Mouse (Mus musculus) intestine, embryonic 16.5 days (tissue): ENCODE measurements around the gene Tas2r134. TPM values are rescaled to one million over a fixed set of nuclear protein-coding genes. Genes with fewer than 3 reads are reported as not detected.

Experiments
- ATAC-seq: fragments of 200-750 bp; cut with Nextera tagmentation; 2 replicates; pipeline ENCODE4 v1.8.0; 2017; ENCODE audit warnings: moderate TSS enrichment, moderate library complexity
- H3K27ac ChIP-seq: fragments of 300-500 bp; sonication (generic); 2 replicates; pipeline ENCODE4 v1.5.1; 2014; ENCODE audit warnings: mild to moderate bottlenecking, low read length
- H3K27me3 ChIP-seq: fragments of 300-500 bp; sonication (generic); replicated peaks from 2 replicates; pipeline ENCODE4 v1.6.1; 2014; ENCODE audit warnings: low read length, control low read depth, mixed read lengths; ENCODE audit not compliant: control insufficient read depth, insufficient read depth
- H3K36me3 ChIP-seq: fragments of 300-500 bp; sonication (generic); 2 replicates; pipeline ENCODE4 v1.6.1; 2014; ENCODE audit warnings: low read length, control low read depth; ENCODE audit not compliant: control insufficient read depth, insufficient read depth
- H3K4me1 ChIP-seq: fragments of 300-500 bp; sonication (generic); 2 replicates; pipeline ENCODE4 v1.6.1; 2014; ENCODE audit warnings: low read length, control low read depth, mixed read lengths; ENCODE audit not compliant: control insufficient read depth, insufficient read depth
- H3K4me2 ChIP-seq: fragments of 300-500 bp; sonication (generic); 2 replicates; pipeline ENCODE4 v1.6.1; 2014; ENCODE audit warnings: low read depth, low read length, control low read depth
- H3K4me3 ChIP-seq: fragments of 300-500 bp; sonication (generic); 2 replicates; pipeline ENCODE4 v1.5.1; 2014; ENCODE audit warnings: mild to moderate bottlenecking, low read length
- H3K9ac ChIP-seq: fragments of 300-500 bp; sonication (generic); 2 replicates; pipeline ENCODE4 v1.6.1; 2014; ENCODE audit warnings: low read depth, low read length
- H3K9me3 ChIP-seq: fragments of 300-500 bp; sonication (generic); 2 replicates; pipeline ENCODE4 v1.6.1; 2016; ENCODE audit warnings: low read length, control low read depth; ENCODE audit not compliant: control insufficient read depth
- WGBS: fragments of 180-500 bp; shearing (Covaris S2); extraction: QIAGEN DNeasy Blood & Tissue Kit; methylation state at CpG from one replicate; pipeline ENCODE4 v1.1.7; 2014; 5-methylcytosine and 5-hydroxymethylcytosine counted together
- polyA plus RNA-seq: library from polyadenylated mRNA; unstranded; fragments of >200 nt; fragmentation: Nextera tagmentation; extraction: Ambion mirVana; gene quantifications from 2 replicates; pipeline ENCODE4 v1.2.1, GENCODE M21; 2015

Tas2r134 gene
- polyA plus RNA-seq, 1 experiment from 2014 or later = not detected

DNA sequence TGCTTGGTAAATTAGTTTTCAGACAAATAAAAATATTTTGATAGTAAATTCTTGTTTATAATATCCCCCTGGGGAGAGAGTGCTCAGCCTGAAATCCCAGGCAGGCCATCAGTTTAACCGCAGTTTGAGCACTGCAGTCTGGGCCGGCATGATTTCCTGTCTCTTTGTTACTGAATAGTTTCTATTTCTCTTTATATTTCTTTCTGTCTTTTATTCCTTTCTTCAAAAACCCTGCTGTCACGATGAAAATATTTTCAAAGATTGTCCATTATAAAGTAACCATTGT, 27.2 kb upstream of the Tas2r134 start:
- no peak overlapping the region for H3K4me3 ChIP-seq
- no peaks in the 10 kb centered on the region for H3K4me1 ChIP-seq
- H3K4me2 ChIP-seq = no peak overlapping the region
- no peaks in the 10 kb centered on the region for H3K9me3 ChIP-seq
- H3K36me3 ChIP-seq = no peaks in the 10 kb centered on the region
- 39% methylated on average over 3 of the region's 3 CpGs for WGBS
- H3K27ac ChIP-seq = no peak overlapping the region
- ATAC-seq = no peak
- no peaks in the 10 kb centered on the region for H3K27me3 ChIP-seq
- H3K9ac ChIP-seq = no peak overlapping the region

DNA sequence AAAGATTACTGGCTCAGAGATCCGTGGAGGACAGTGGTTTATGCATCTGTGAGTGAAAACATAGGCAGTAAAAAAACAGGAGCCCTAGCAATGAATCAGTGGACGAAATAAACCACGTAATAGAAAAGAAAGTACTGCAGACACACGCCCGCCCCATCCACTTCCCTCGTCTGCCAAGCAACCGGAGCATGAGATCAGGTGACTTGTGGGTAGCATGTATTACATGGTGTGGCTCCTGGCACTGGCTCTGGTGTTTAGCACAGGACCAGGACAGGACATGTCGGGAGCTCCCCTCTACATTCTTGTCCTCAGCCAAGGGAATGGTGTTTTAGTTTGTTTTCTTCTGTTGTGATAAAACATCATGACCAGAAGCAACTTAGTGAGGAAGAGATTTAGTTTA, 26.4 kb upstream of the Tas2r134 start:
- H3K4me2 ChIP-seq = no peak overlapping the region
- ATAC-seq = no peak
- H3K9ac ChIP-seq = no peak overlapping the region
- H3K9me3 ChIP-seq = no peaks in the 10 kb centered on the region
- H3K36me3 ChIP-seq = no peaks in the 10 kb centered on the region
- no peak overlapping the region for H3K4me3 ChIP-seq
- 69% methylated on average over 8 of the region's 8 CpGs for WGBS
- no peak overlapping the region for H3K27ac ChIP-seq
- no peaks in the 10 kb centered on the region for H3K27me3 ChIP-seq
- no peaks in the 10 kb centered on the region for H3K4me1 ChIP-seq

DNA sequence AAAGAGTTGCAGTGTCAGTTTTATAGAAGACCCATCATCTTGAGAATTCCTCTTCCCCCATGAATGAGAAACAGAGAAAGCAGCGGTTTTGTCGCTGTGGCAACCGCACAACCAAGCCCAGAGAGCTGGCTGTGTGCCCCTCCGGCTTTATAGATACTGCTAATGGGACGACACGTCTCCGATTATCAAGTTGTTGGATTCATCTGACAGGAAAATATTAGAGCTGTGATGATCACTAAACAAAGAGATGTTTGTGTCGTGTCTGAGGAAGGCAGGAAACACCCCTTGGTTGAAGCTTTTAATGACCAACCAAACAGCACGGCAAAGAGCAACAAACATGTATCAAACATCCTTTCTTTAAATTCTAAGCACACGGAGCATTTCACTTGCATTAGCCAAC, 17.0 kb upstream of the Tas2r134 start:
- no peak for ATAC-seq
- Histone ChIP-seq H3K27me3 (no peaks in the 10 kb centered on the region), H3K36me3 (no peaks in the 10 kb centered on the region), H3K4me2 (no peak overlapping the region), H3K9me3 (no peaks in the 10 kb centered on the region), H3K27ac (no peak overlapping the region), H3K4me1 (no peaks in the 10 kb centered on the region), H3K9ac (no peak overlapping the region), H3K4me3 (no peak overlapping the region)
- 43% methylated on average over 10 of the region's 10 CpGs for WGBS

DNA sequence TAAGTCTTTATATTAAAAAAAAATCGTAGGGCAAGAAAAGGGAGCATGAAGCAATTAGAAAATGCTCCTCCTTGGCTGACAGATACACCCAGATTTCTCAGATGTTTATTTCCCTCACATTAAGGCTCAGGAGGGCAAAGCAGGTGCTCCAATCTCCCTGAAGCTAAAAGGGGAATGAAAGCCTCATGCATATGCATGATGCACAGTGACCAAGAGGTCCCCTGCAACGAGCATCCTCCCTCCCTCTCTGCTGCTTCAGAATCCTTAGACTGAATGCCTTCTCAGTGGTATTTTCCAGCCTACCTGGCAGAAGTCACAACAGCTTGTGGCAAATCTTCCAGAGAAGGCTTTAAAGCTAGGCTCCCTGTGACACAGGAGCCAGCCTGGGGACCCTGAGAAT, 16.4 kb upstream of the Tas2r134 start:
- ATAC-seq = no peak
- H3K4me3 ChIP-seq = no peak overlapping the region
- H3K4me2 ChIP-seq = no peak overlapping the region
- H3K27ac ChIP-seq = no peak overlapping the region
- no peak overlapping the region for H3K9ac ChIP-seq
- no peaks in the 10 kb centered on the region for H3K27me3 ChIP-seq
- H3K4me1 ChIP-seq = no peaks in the 10 kb centered on the region
- H3K36me3 ChIP-seq = no peaks in the 10 kb centered on the region
- 46% methylated on average over 2 of the region's 2 CpGs for WGBS
- H3K9me3 ChIP-seq = no peaks in the 10 kb centered on the region

DNA sequence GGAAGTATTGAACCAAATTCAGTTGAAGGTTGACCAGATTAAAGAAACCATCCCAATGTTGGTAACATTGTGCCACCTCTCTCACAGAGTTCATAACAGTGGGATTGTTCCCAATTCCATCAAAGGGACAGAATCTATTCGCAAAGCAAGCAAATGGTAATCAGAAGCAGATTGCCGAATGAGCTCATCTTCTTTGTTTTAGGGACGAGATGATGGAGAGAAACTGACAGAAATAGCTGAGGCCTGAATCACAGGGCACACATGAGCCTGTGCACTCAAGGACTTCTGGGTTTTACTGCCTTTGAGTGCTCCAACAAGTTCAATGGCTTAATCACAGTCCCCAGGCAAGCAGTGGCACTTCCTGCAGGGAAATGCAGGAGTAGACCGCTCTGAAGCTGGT, 13.6 kb upstream of the Tas2r134 start:
- Histone ChIP-seq H3K27ac (no peak overlapping the region), H3K9me3 (no peaks in the 10 kb centered on the region), H3K4me3 (no peak overlapping the region), H3K4me2 (no peak overlapping the region), H3K27me3 (no peaks in the 10 kb centered on the region), H3K9ac (no peak overlapping the region), H3K36me3 (no peaks in the 10 kb centered on the region), H3K4me1 (no peaks in the 10 kb centered on the region)
- no peak for ATAC-seq
- 69% methylated on average over 4 of the region's 4 CpGs for WGBS

DNA sequence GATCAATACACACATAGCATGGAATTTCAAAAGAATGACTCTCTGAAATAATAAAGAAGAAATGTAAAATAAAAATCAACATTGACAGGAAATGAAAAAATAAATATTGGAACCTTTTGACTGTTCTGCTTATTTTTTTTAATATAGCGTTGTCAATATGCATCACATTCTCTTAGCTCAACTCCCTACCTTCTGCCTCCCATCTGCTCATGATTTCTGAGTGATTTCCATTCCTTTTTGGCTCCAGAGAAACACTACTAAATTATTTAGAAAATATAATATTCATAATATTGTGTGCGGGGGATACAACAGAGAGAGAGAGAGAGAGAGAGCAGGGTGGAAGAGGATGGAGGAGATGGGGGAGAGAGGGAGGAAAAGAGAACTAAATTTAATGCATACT, 5.4 kb upstream of the Tas2r134 start:
- ATAC-seq = no peak
- H3K27me3 ChIP-seq = no peaks in the 10 kb centered on the region
- no peak overlapping the region for H3K9ac ChIP-seq
- H3K4me3 ChIP-seq = no peak overlapping the region
- no peak overlapping the region for H3K27ac ChIP-seq
- no peaks in the 10 kb centered on the region for H3K9me3 ChIP-seq
- no peaks in the 10 kb centered on the region for H3K4me1 ChIP-seq
- H3K4me2 ChIP-seq = no peak overlapping the region
- WGBS = 84% methylated on average over 2 of the region's 2 CpGs
- H3K36me3 ChIP-seq = no peaks in the 10 kb centered on the region

DNA sequence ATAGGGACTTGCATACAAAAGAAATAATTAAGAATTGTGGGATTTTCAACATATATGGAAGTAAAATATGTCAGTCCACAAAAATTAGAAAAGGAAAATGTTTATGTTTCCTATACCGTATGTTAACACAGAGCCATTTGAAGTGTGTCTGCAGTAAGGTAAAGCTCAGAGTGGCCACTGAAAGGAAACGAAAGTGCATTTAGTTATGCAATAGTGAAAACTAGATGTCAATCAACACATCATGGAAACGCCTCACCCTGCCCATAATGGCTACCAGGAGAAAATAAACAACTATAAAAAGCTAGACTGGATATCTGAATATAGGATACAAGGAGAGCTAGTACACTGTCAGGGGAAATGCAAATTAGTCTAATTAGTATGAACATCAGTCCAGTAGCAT, 1.3 kb upstream of the Tas2r134 start:
- Histone ChIP-seq H3K9me3 (no peaks in the 10 kb centered on the region), H3K27me3 (no peaks in the 10 kb centered on the region), H3K36me3 (no peaks in the 10 kb centered on the region), H3K4me2 (no peak overlapping the region), H3K27ac (no peak overlapping the region), H3K4me1 (no peaks in the 10 kb centered on the region), H3K4me3 (no peak overlapping the region), H3K9ac (no peak overlapping the region)
- ATAC-seq = no peak
- 61% methylated on average over 3 of the region's 3 CpGs for WGBS

DNA sequence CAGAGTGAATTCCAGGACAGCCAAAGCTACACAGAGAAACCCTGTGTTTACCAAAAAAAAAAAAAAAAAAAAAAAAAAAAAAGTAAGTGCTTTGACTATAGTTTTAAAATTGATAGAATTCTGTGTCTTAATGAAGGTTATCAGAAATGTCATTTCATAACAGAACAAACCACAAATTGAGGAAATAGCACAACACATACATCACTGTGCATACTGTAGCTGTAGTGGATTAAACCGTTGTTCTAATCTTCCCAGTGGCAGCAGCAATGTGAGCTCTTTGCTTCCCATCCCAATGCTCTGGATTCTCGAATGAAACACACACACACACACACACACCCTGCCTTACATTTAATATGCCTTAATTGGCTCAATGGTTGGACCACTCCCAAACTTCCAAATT, 4.1 kb downstream of the Tas2r134 start:
- Histone ChIP-seq H3K36me3 (no peaks in the 10 kb centered on the region), H3K4me1 (no peaks in the 10 kb centered on the region), H3K27me3 (no peaks in the 10 kb centered on the region), H3K4me2 (no peak overlapping the region), H3K9me3 (no peaks in the 10 kb centered on the region), H3K9ac (no peak overlapping the region), H3K27ac (no peak overlapping the region), H3K4me3 (no peak overlapping the region)
- no peak for ATAC-seq
- 74% methylated on average over 2 of the region's 2 CpGs for WGBS

DNA sequence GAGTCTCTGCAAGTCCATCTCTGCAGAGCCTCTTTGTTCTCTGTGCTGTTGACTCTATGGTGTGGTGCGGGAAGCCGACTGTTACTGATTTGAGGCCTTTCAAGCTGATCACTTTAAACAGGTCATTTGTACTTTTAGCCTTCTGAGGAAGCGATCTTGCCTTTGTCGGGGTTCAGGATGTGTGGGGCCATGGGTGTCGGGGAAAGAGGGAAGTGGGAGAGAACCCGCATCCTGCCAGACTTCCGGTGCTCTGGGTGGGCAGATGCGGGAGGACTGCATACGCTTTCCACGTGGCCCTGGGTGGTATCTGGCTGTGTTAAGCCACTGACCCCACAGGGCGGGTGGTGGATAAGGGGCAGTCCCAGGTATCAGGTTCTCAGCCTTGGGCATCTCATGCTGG, 10.4 kb downstream of the Tas2r134 start:
- no peaks in the 10 kb centered on the region for H3K27me3 ChIP-seq
- no peaks in the 10 kb centered on the region for H3K4me1 ChIP-seq
- no peak for ATAC-seq
- 79% methylated on average over 11 of the region's 11 CpGs for WGBS
- H3K27ac ChIP-seq = no peak overlapping the region
- H3K36me3 ChIP-seq = no peaks in the 10 kb centered on the region
- no peaks in the 10 kb centered on the region for H3K9me3 ChIP-seq
- H3K9ac ChIP-seq = no peak overlapping the region
- H3K4me3 ChIP-seq = no peak overlapping the region
- H3K4me2 ChIP-seq = no peak overlapping the region

DNA sequence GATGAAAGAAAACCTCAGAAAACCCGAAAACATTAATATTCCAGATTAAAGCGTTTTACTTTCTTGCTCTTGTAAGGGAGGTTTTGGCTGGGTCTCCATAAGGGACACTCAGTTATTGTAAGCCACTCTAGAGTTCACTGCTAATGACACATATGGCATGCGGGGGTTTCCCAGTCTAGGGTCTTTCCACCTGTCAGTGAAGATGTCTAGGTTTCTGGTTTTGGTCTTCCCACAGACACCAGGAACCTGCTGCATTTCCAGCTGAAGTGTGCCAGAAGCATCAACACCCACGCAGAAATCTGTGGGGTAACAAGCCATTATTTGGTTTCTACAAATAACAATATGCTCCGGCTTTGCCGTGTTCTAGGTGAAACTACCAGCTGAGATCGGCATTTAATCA, 14.3 kb downstream of the Tas2r134 start:
- H3K27ac ChIP-seq = no peak overlapping the region
- WGBS = 88% methylated on average over 7 of the region's 7 CpGs
- no peak for ATAC-seq
- H3K9me3 ChIP-seq = no peaks in the 10 kb centered on the region
- H3K4me2 ChIP-seq = no peak overlapping the region
- no peak overlapping the region for H3K4me3 ChIP-seq
- H3K36me3 ChIP-seq = no peaks in the 10 kb centered on the region
- H3K27me3 ChIP-seq = no peaks in the 10 kb centered on the region
- no peak overlapping the region for H3K9ac ChIP-seq
- no peaks in the 10 kb centered on the region for H3K4me1 ChIP-seq
